Mouse (Mus musculus): ENCODE results near the gene Riok2. TPM values are rescaled to one million over a fixed set of nuclear protein-coding genes. Genes with fewer than 3 reads are reported as not detected.
A peak's percentile ranks its signal among the peaks of the same experiment; 100 is the strongest.
"Not testable (repeated sequence)": the region's sequence is repeated elsewhere in the genome, so short reads cannot be mapped to it uniquely, and the experiment has no call there.

The Riok2 gene
- total RNA-seq (2014; rRNA removed) (25.5 and 28.3 TPM in 2 replicates), polyA plus RNA-seq (2012; rRNA removed) (5.3 and 6.0 TPM in 2 replicates)

DNA sequence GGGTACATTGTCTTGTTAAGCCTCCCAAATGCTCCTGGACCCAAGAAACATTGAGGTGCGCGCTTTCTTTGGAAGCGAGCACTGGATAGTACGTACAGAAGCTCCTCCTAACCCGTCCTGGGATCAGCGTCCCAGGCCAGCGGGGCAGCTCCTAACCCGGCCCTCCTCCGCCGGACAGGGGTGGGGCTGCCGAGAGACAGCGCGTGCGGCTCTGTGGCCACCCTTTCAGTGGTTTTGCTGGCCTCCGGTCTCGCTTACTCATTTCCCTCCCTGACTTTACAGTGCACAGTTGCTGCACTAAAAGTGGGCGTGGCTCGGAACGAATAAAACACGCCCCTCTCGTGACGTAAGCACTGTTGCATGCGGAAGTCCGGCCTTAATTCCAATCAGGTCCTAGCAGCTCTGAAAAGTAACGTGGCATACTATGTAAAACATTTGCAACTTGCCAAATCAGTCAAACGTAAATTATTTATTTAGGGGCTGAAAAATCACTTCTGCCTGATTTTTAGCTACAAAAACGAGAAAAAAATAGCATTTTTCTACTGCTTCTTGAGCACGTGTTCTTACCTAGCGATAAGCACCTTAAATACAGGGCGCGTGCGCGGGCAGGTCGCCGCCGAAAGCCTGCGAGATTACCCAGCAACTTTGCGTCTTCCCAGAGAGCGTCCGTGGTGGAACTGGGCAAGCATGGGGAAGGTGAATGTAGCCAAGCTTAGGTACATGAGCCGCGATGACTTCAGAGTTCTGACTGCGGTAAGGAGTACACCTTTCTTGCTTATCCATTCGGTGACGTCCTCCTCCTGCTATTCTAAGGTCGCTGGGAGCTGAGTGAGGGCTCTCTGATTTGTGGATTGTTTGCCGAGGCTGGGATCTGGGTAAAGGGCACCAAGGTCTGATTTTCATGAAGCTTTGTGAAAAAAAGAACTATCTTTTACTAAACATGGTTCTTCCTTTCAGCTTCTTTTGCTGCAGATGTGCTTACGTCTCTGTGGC, at the start of gene Riok2:
Gene Riok2, plus strand, starts transcription at position 392 of the 993 bp plus-strand sequence.
- H3K36me3 ChIP-seq (ENCODE audit: control insufficient read depth, insufficient read depth, low read length), result peaks cover 9% of the 10 kb centered on the region
- H3K27ac ChIP-seq (replicated peaks; ENCODE audit: insufficient read depth, low read depth, low read length), result peak within 1 kb of the TSS; percentile 80
- peak within 1 kb of the TSS; percentile 61 for H3K4me3 ChIP-seq (ENCODE audit: insufficient read depth, low read depth, low read length)
- peaks cover 6% of the 10 kb centered on the region; the same call in 1 of the 2 replicates for H3K4me1 ChIP-seq (ENCODE audit: control insufficient read depth, insufficient read depth, low read length)
- no peaks in the 10 kb centered on the region; the same call in 1 of the 2 replicates for H3K79me2 ChIP-seq (ENCODE audit: control insufficient read depth, insufficient read depth, low read length)
- H3K9ac ChIP-seq (ENCODE audit: low read depth, low read length), result peak within 1 kb of the TSS; percentile 84
- under 1% methylated on average over 48 of the region's 48 CpGs for WGBS
- no peaks in the 10 kb centered on the region for H3K27me3 ChIP-seq (ENCODE audit: control insufficient read depth, insufficient read depth, low read length)
- DNase-seq (ENCODE audit: extremely low read depth, low read depth, low spot score), result peak; percentile 98
- TF ChIP-seq CTCF (IDR thresholded peaks at IDR 0.05; ENCODE audit: low read depth, low read length) (no peak), POLR2A (IDR thresholded peaks at IDR 0.05; ENCODE audit: extremely low read depth, insufficient read depth, low read length) (peak; percentile 80)

DNA sequence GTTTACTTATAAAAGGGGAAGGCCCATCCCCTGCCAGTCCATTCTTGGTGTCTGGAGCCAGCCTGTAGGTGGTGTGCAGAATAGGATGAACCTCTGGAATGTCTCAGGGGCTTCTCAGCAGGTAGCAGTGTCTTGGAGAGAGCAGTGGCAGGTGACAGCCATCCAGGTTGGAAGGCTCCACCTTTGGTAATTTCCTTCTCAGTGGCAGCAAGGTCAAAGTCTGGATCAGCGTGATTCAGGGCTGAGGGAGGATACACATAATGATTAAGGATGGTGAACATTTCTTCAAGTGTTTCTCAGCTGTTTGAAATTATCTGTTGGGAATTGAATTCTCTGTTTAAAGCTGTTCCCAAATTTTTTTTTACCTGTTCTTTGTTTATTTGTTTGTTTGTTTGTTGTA, 48.1 kb upstream of the Riok2 start:
- not testable (repeated sequence) for DNase-seq (ENCODE audit: extremely low read depth, low read depth, low spot score); H3K27me3 ChIP-seq (ENCODE audit: control insufficient read depth, insufficient read depth, low read length); H3K4me1 ChIP-seq (ENCODE audit: control insufficient read depth, insufficient read depth, low read length); H3K9ac ChIP-seq (ENCODE audit: low read depth, low read length); H3K4me3 ChIP-seq (ENCODE audit: insufficient read depth, low read depth, low read length); H3K36me3 ChIP-seq (ENCODE audit: control insufficient read depth, insufficient read depth, low read length); H3K27ac ChIP-seq (replicated peaks; ENCODE audit: insufficient read depth, low read depth, low read length); H3K79me2 ChIP-seq (ENCODE audit: control insufficient read depth, insufficient read depth, low read length)
- WGBS, result 83% methylated on average over 1 of the region's 1 CpGs

DNA sequence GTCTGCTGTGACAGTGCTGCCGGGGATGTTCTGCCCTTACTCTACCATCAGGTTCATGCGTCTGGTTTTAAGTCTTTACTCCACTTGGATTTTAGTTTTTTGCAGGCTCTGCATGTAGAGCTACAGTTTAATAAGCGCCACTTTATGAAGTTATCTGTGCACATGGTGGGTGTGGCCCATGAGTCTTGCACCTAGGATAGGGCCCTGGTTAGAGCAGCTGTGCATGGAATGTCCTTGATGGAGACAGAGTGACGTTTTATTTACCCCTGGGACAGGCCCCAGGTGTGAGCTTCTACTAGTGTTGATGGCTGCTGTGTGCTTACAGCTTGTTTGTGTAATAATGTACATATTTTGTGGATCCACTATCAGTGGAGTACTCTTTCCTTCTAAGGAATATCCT, 47.5 kb upstream of the Riok2 start:
- TF ChIP-seq POLR2A (IDR thresholded peaks at IDR 0.05; ENCODE audit: extremely low read depth, insufficient read depth, low read length) (no peak), CTCF (IDR thresholded peaks at IDR 0.05; ENCODE audit: low read depth, low read length) (no peak)
- H3K79me2 ChIP-seq (ENCODE audit: control insufficient read depth, insufficient read depth, low read length), result no peaks in the 10 kb centered on the region
- H3K4me3 ChIP-seq (ENCODE audit: insufficient read depth, low read depth, low read length), result no peak overlapping the region
- no peaks in the 10 kb centered on the region for H3K36me3 ChIP-seq (ENCODE audit: control insufficient read depth, insufficient read depth, low read length)
- no peak for DNase-seq (ENCODE audit: extremely low read depth, low read depth, low spot score)
- no peaks in the 10 kb centered on the region for H3K27me3 ChIP-seq (ENCODE audit: control insufficient read depth, insufficient read depth, low read length)
- no peak overlapping the region for H3K27ac ChIP-seq (replicated peaks; ENCODE audit: insufficient read depth, low read depth, low read length)
- H3K4me1 ChIP-seq (ENCODE audit: control insufficient read depth, insufficient read depth, low read length), result no peaks in the 10 kb centered on the region
- 92% methylated on average over 4 of the region's 4 CpGs for WGBS
- H3K9ac ChIP-seq (ENCODE audit: low read depth, low read length), result no peak overlapping the region

DNA sequence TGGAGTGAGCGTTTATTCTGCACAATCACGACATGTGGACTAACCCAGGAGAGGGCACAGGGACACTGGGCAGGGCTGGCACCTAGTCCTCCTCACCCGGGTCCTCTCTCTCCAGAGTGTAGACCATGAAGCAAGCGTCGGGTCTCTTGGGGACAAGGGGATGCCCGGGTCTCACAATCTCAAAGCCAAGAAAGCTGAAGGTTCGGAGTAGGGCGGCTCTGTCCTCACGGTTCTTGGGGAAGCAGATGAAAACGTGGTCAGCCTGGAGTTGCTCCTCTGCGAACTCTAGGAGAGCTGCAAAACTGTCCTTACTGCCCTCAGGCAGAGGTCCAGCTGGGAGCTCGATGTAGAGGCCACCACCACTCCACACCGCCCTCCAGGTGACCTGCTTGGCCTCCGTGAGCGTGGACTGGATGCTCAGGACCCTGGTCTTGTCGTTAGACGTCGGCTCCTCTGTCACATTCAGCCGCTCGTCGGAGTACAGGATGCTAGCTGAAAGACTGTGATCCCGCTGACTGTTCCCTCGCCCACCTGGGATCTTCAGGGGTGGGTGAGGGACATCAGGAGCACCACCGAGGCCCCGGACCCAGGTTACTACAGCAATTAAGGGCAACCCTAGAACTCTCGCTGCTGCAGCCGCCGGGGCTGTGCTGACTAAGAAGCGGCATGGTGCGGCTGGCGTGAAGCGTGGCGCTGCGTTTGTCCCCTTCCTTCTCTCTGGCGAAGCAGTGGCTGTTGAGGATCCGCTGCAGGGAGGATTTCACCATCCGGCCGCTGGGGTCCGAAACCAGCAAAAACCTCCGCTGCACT, 28.5 kb upstream of the Riok2 start:
- H3K79me2 ChIP-seq (ENCODE audit: control insufficient read depth, insufficient read depth, low read length); H3K36me3 ChIP-seq (ENCODE audit: control insufficient read depth, insufficient read depth, low read length); H3K4me1 ChIP-seq (ENCODE audit: control insufficient read depth, insufficient read depth, low read length); H3K27ac ChIP-seq (replicated peaks; ENCODE audit: insufficient read depth, low read depth, low read length); H3K27me3 ChIP-seq (ENCODE audit: control insufficient read depth, insufficient read depth, low read length); H3K9ac ChIP-seq (ENCODE audit: low read depth, low read length): not testable (repeated sequence)
- 9% methylated on average over 36 of the region's 40 CpGs for WGBS
- peak; percentile 27 for DNase-seq (ENCODE audit: extremely low read depth, low read depth, low spot score)
- peak overlapping the region; percentile 48; the same call in 1 of the 2 replicates for H3K4me3 ChIP-seq (ENCODE audit: insufficient read depth, low read depth, low read length)

DNA sequence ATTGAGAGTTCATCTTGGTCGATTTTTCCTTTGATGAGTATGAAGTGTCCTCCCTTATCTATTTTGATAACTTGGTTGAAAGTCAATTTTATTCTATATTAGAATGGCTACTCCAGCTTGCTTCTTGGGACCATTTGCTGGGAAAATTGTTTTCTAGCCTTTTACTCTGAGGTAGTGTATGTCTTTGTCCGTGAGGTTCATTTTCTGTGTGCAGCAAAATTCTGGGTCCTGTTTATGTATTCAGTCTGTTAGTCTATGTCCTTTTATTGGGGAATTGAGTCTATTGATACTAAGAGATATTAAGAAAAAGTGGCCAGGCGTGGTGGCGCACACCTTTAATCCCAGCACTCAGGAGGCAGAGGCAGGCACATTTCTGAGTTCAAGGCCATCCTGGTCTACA, 27.8 kb upstream of the Riok2 start:
- H3K27ac ChIP-seq (replicated peaks; ENCODE audit: insufficient read depth, low read depth, low read length); H3K27me3 ChIP-seq (ENCODE audit: control insufficient read depth, insufficient read depth, low read length); H3K79me2 ChIP-seq (ENCODE audit: control insufficient read depth, insufficient read depth, low read length); DNase-seq (ENCODE audit: extremely low read depth, low read depth, low spot score); H3K9ac ChIP-seq (ENCODE audit: low read depth, low read length); H3K4me1 ChIP-seq (ENCODE audit: control insufficient read depth, insufficient read depth, low read length); H3K36me3 ChIP-seq (ENCODE audit: control insufficient read depth, insufficient read depth, low read length): not testable (repeated sequence)
- 54% methylated on average over 4 of the region's 4 CpGs for WGBS
- peak overlapping the region; percentile 13; the same call in 1 of the 2 replicates for H3K4me3 ChIP-seq (ENCODE audit: insufficient read depth, low read depth, low read length)

All from liver, adult 2 months (tissue).